Mouse (Mus musculus) embryonic facial prominence, embryonic 15.5 days (tissue): ENCODE measurements around the gene Arl15. TPM values are rescaled to one million over a fixed set of nuclear protein-coding genes. Genes with fewer than 3 reads are reported as not detected.

ENCODE experiments used
- ATAC-seq: fragments of 200-750 bp; cut with Nextera tagmentation; 2 replicates; pipeline ENCODE4 v1.8.0; 2017; ENCODE audit warnings: low read depth, moderate TSS enrichment; ENCODE audit not compliant: insufficient number of reproducible peaks, low FRiP score, low TSS enrichment
- H3K27ac ChIP-seq: fragments of 300-500 bp; sonication (generic); replicated peaks from 2 replicates; pipeline ENCODE4 v1.5.1; 2015; ENCODE audit warnings: mild to moderate bottlenecking, inconsistent platforms
- H3K27me3 ChIP-seq: fragments of 300-500 bp; sonication (generic); 2 replicates; pipeline ENCODE4 v1.6.1; 2015; ENCODE audit warnings: inconsistent platforms
- H3K36me3 ChIP-seq: fragments of 300-500 bp; sonication (generic); 2 replicates; pipeline ENCODE4 v1.6.1; 2015; ENCODE audit warnings: mild to moderate bottlenecking, inconsistent platforms
- H3K4me1 ChIP-seq: fragments of 300-500 bp; sonication (generic); 2 replicates; pipeline ENCODE4 v1.6.1; 2015; ENCODE audit warnings: inconsistent platforms
- H3K4me2 ChIP-seq: fragments of 300-500 bp; sonication (generic); replicated peaks from 2 replicates; pipeline ENCODE4 v1.6.1; 2015; ENCODE audit warnings: mild to moderate bottlenecking, inconsistent platforms
- H3K4me3 ChIP-seq: fragments of 300-500 bp; sonication (generic); replicated peaks from 2 replicates; pipeline ENCODE4 v1.5.1; 2015; ENCODE audit warnings: mild to moderate bottlenecking, inconsistent platforms
- H3K9ac ChIP-seq: fragments of 300-500 bp; sonication (generic); 2 replicates; pipeline ENCODE4 v1.6.1; 2015; ENCODE audit warnings: inconsistent platforms
- H3K9me3 ChIP-seq: fragments of 300-500 bp; sonication (generic); replicated peaks from 2 replicates; pipeline ENCODE4 v1.6.1; 2016; ENCODE audit warnings: inconsistent platforms
- WGBS: fragments of 180-500 bp; shearing (Covaris S2); methylation state at CpG from one replicate; pipeline ENCODE4 v1.1.7; 2015; 5-methylcytosine and 5-hydroxymethylcytosine counted together
- polyA plus RNA-seq: library from polyadenylated mRNA; unstranded; fragments of >200 nt; fragmentation: Nextera tagmentation; extraction: Ambion mirVana; gene quantifications from 2 replicates; pipeline ENCODE4 v1.2.1, GENCODE M21; 2015

Arl15 gene
- polyA plus RNA-seq, 1 experiment from 2014 or later: 11.5 TPM

DNA sequence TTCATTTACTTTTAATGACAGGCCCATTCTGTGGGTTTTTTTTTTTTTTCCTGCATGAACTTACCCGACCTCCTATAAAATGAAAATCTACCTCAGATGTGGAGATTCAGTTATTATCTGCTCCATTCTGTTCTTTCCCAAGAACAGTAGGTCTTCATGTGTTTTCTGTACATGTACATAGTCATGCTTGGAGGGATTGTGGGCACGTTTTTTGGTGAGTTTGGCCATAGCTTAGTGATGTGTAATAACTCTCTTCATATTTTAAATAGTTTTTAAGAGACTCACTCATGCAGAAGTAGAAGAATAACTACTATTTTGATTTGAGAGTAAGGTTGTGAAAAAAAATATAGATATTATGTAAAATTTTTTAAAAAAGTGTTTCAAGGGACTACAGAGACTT lies 319.2 kb downstream of the Arl15 start:
- Histone ChIP-seq H3K9ac (no peak overlapping the region), H3K27me3 (no peaks in the 10 kb centered on the region), H3K4me3 (no peak overlapping the region), H3K36me3 (no peaks in the 10 kb centered on the region), H3K9me3 (no peaks in the 10 kb centered on the region), H3K4me1 (0 out of 2 replicates have a peak, but pooled peaks cover 8% of the 10 kb centered on the region), H3K4me2 (no peak overlapping the region), H3K27ac (no peak overlapping the region)
- WGBS: 52% methylated on average over 2 of the region's 2 CpGs
- no peak for ATAC-seq

DNA sequence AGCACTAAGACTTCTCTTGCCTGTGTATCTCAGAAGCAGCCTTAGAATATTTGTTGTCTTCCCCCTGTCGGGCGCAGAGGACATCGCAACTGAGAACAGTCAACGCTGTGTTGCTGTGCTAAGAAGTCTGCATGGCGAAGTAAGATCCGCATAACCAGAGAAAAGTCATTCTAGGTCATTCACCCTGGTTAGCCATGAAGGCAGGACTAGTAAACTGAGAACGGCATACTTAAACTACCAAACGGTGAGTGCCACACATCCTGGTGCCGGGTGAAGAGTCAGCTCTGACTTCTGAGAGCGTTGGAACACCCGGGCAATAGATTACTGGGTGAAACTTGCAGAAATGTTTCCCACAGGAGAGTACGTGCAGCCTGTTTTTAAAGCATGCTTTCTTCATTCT lies 320.3 kb downstream of the Arl15 start:
- Histone ChIP-seq H3K27ac (no peak overlapping the region), H3K9me3 (no peaks in the 10 kb centered on the region), H3K27me3 (no peaks in the 10 kb centered on the region), H3K4me2 (no peak overlapping the region), H3K9ac (no peak overlapping the region), H3K4me1 (peaks cover 12% of the 10 kb centered on the region; the same call in 1 of the 2 replicates), H3K36me3 (no peaks in the 10 kb centered on the region), H3K4me3 (no peak overlapping the region)
- ATAC-seq: no peak
- 93% methylated on average over 12 of the region's 12 CpGs for WGBS

DNA sequence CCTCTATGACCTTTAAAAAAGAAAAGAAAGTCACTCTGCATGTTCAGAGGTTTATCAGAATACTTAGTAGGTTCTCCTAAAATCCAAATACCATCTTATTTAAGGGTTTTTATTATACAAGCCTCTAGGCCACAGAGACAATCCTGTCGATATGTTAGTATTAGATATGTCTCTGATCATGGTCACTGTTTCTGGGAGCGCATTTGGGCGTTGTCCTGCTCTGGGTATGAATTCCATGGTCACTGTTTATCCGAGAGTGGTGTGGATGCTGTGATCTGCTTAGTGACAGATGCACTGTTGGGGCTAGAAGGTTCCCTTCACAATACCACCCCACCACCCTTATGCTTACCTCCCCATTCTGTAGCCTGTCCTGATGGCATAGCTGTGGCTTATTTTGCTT lies 320.8 kb downstream of the Arl15 start:
- H3K27me3 ChIP-seq: no peaks in the 10 kb centered on the region
- no peaks in the 10 kb centered on the region for H3K9me3 ChIP-seq
- ATAC-seq: no peak
- no peak overlapping the region for H3K27ac ChIP-seq
- 91% methylated on average over 4 of the region's 4 CpGs for WGBS
- H3K36me3 ChIP-seq: no peaks in the 10 kb centered on the region
- peaks cover 8% of the 10 kb centered on the region; the same call in 1 of the 2 replicates for H3K4me1 ChIP-seq
- no peak overlapping the region for H3K9ac ChIP-seq
- H3K4me3 ChIP-seq: no peak overlapping the region
- no peak overlapping the region for H3K4me2 ChIP-seq

DNA sequence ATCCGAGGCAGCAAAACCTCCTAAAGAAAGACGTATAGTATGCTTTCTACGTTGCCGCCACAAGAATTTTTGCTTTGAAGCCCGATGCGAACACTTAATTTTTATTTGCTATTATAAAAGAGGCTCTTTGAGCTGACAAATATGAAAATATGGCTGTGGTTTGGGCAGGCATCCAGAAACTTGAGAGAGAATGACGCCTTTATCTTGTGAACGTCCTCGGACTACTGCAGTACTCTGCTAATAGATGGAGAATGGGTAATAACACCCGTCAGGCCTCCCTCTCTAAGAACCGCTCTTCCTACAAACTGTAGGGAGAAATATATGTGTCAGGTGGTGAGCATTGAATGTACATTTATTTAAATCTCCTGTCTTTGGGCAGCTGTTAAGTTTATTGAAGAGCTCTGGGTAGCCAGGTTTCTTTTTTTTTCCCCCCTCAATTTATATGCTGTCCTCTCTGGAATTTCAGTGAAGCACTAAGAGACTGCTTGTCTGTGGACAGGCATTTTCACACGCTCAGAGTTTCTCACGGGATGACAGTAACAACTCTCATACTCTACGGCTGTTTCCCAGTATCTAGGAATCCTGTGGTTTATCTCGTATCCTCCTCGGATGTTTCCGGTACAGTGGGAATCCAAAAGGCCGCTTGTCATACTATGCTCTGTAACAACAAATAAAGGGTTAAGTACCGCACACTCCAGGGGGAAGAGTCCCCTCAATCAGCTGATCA lies 324.0 kb downstream of the Arl15 start:
- WGBS: 57% methylated on average over 19 of the region's 19 CpGs
- no peak for ATAC-seq
- no peak overlapping the region for H3K27ac ChIP-seq

DNA sequence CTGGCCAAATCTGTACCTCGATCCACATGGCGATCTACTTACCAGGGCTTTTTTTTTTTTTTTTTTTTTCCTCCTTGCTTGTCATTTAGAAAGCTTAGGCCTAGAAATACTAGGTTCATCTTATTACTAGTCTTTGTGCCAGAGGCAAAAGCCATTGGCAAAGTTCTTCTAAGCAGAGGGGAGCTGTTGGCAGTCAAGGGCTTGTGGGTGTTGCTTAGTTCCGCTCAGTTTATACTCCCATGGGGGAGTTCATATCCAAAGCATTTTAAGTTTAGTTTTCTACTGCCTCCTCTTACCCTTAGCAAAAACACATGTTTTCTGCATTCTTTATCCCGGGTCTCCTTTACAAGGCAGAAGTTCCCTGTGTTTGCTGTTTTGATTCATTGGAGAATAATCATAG lies 325.5 kb downstream of the Arl15 start:
- Histone ChIP-seq H3K9ac (no peak overlapping the region), H3K27me3 (no peaks in the 10 kb centered on the region), H3K4me3 (no peak overlapping the region), H3K4me2 (no peak overlapping the region), H3K36me3 (no peaks in the 10 kb centered on the region), H3K27ac (0 out of 2 replicates have a peak overlapping the region, but pooled peaks have one; percentile 17), H3K4me1 (peaks cover 8% of the 10 kb centered on the region; the same call in 1 of the 2 replicates), H3K9me3 (no peaks in the 10 kb centered on the region)
- no peak for ATAC-seq
- WGBS: 41% methylated on average over 4 of the region's 4 CpGs

More for the DNA sequence above, 324.0 kb downstream of the Arl15 start:
- H3K4me3 ChIP-seq: no peak overlapping the region
- no peak overlapping the region for H3K4me2 ChIP-seq
- H3K36me3 ChIP-seq: no peaks in the 10 kb centered on the region
- H3K9me3 ChIP-seq: no peaks in the 10 kb centered on the region
- no peaks in the 10 kb centered on the region for H3K27me3 ChIP-seq
- peaks cover 8% of the 10 kb centered on the region; the same call in 1 of the 2 replicates for H3K4me1 ChIP-seq
- no peak overlapping the region for H3K9ac ChIP-seq

DNA sequence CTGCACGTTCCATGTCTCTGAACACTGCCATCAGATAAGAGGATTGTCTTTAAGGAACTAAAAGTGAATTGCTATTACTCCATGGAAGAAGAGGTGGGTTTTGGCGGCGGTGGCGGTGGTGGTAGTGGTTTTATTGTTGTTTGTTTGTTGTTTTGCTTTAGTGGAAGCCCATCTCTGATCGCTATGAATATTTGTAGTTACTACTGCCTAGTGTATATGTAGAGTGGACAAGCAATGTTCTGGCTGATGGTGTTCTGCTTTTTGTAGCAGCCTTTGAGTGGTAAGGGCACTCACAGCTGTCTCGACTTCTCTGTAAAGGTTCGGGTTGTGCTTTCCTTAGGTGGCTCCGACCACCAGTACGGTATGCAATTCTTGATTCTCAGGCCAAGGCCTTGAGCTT lies 327.3 kb downstream of the Arl15 start:
- no peaks in the 10 kb centered on the region for H3K36me3 ChIP-seq
- no peak overlapping the region for H3K9ac ChIP-seq
- no peak overlapping the region for H3K27ac ChIP-seq
- no peaks in the 10 kb centered on the region for H3K27me3 ChIP-seq
- 91% methylated on average over 9 of the region's 9 CpGs for WGBS
- ATAC-seq: no peak
- no peak overlapping the region for H3K4me2 ChIP-seq
- peaks cover 8% of the 10 kb centered on the region; the same call in 1 of the 2 replicates for H3K4me1 ChIP-seq
- H3K9me3 ChIP-seq: no peaks in the 10 kb centered on the region
- no peak overlapping the region for H3K4me3 ChIP-seq

DNA sequence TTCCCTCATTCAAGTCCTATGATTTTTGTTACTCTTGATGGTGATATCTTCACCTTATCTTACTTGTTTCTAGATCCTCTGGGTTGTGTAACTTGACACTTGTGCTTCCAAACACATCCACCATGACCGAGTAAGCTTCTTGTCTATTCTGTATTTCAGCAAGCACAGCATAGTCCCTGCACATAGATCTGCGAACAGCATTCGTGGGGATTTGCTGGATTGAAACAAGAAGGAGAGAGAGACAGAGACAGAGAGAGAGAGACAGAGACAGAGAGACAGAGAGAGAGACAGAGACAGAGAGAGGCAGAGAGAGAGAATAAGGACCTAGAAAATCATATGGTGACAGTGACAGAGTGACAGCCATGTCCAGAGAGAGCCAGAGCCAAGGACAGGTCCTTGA lies 329.1 kb downstream of the Arl15 start:
- WGBS: 84% methylated on average over 3 of the region's 3 CpGs
- Histone ChIP-seq H3K36me3 (no peaks in the 10 kb centered on the region), H3K9me3 (no peaks in the 10 kb centered on the region; the same call in 1 of the 2 replicates), H3K4me1 (peaks cover 8% of the 10 kb centered on the region; the same call in 1 of the 2 replicates), H3K4me3 (no peak overlapping the region), H3K4me2 (no peak overlapping the region), H3K27me3 (no peaks in the 10 kb centered on the region), H3K27ac (no peak overlapping the region), H3K9ac (no peak overlapping the region)
- no peak for ATAC-seq

DNA sequence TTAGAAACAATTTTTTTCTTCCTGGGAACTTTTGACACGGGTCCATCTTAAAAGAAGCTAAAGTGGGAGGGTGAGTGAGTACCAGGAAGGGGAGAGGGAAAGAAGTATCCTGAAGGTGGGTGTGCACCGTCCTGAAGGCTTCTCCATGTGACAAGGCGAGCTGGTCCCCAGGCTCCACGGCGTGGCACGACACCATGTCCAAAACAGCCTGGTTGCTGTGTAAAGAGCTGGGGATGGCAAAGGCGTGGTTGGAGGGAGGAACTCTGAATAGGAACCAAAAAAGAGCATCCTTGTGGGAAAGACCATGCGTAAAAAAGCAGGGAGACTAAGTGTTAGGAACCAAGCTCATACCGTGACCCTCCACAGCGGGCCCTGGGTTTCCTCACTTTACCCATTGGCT lies 330.1 kb downstream of the Arl15 start:
- no peak overlapping the region for H3K27ac ChIP-seq
- H3K9ac ChIP-seq: no peak overlapping the region
- no peaks in the 10 kb centered on the region; the same call in 1 of the 2 replicates for H3K9me3 ChIP-seq
- no peak for ATAC-seq
- no peaks in the 10 kb centered on the region for H3K36me3 ChIP-seq
- peaks cover 2% of the 10 kb centered on the region; the same call in 1 of the 2 replicates for H3K4me1 ChIP-seq
- H3K4me3 ChIP-seq: no peak overlapping the region
- no peaks in the 10 kb centered on the region for H3K27me3 ChIP-seq
- WGBS: 86% methylated on average over 10 of the region's 10 CpGs
- H3K4me2 ChIP-seq: no peak overlapping the region

DNA sequence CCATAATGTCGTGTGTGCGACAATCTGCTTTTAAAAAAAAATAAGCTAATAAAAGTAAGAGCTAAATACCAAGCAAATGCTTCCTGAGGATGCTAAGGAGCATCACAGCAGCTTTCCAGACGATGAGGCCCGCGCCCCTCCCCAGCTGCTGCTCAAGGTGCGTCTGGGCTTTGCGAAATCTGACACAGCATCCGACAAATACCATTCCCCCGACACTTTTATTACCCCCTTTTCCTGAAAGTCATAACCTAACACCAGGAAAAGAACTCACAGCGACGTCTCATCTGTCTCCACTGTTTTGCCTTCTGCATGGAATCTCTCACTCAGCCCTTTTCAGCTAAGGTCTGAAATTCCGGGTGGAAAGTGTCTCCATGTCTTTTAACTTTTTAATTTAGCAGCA lies 330.7 kb downstream of the Arl15 start:
- H3K27me3 ChIP-seq: no peaks in the 10 kb centered on the region
- no peak overlapping the region for H3K4me2 ChIP-seq
- no peaks in the 10 kb centered on the region; the same call in 1 of the 2 replicates for H3K9me3 ChIP-seq
- H3K4me3 ChIP-seq: no peak overlapping the region
- no peaks in the 10 kb centered on the region for H3K36me3 ChIP-seq
- WGBS: 67% methylated on average over 12 of the region's 12 CpGs
- H3K4me1 ChIP-seq: no peaks in the 10 kb centered on the region
- H3K27ac ChIP-seq: no peak overlapping the region
- ATAC-seq: no peak
- H3K9ac ChIP-seq: no peak overlapping the region

DNA sequence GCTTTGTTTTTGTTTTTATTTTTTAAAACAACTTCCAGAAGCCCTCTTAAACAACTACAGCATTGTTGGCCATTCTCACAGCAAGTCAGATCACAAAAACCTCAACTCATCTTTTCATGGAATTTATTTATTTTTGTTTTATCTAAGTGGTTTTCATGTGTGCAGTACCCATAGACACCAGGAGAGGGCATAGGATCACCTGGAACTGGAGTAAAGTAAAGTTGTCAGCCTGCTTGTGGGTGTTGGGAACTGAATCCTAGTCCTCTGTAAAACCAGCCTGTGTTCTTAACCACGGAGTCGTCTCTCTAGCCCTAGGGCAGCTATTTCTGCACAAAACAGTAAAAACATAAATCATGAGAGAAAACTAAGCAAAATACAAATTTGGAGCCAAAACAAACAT lies 334.1 kb downstream of the Arl15 start:
- 89% methylated on average over 2 of the region's 2 CpGs for WGBS
- H3K4me2 ChIP-seq: no peak overlapping the region
- H3K27me3 ChIP-seq: no peaks in the 10 kb centered on the region
- no peak for ATAC-seq
- no peak overlapping the region for H3K27ac ChIP-seq
- H3K4me1 ChIP-seq: no peaks in the 10 kb centered on the region
- no peak overlapping the region for H3K4me3 ChIP-seq
- no peak overlapping the region for H3K9ac ChIP-seq
- no peaks in the 10 kb centered on the region; the same call in 1 of the 2 replicates for H3K9me3 ChIP-seq
- H3K36me3 ChIP-seq: no peaks in the 10 kb centered on the region

DNA sequence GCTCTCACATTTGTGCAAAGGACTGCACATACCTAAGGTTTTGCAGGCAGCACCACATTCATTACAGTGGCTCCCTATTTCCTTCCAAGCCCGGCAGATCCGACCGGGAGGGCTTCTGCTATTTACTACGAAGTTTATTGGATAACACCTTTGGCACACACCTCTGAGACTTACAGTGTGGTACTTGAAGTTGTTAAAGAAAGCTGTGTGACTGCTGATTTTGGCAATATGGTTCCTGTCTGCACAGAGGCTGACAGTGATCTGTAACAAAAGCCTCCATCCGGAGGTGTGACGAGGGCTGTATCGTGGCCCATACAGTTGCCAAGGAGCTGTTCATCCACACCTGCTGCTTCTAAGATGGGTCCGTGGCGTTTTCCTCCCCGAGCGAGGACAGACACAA lies 335.7 kb downstream of the Arl15 start:
- ATAC-seq: no peak
- Histone ChIP-seq H3K4me2 (no peak overlapping the region), H3K4me1 (no peaks in the 10 kb centered on the region), H3K36me3 (no peaks in the 10 kb centered on the region), H3K9ac (no peak overlapping the region), H3K27ac (no peak overlapping the region), H3K27me3 (no peaks in the 10 kb centered on the region), H3K9me3 (no peaks in the 10 kb centered on the region; the same call in 1 of the 2 replicates), H3K4me3 (no peak overlapping the region)
- WGBS: 82% methylated on average over 11 of the region's 11 CpGs
